Mouse (Mus musculus) intestine, embryonic 14.5 days (tissue): ENCODE results near the gene Tspan13. TPM values are rescaled to one million over a fixed set of nuclear protein-coding genes. Genes with fewer than 3 reads are reported as not detected.
A peak's percentile ranks its signal among the peaks of the same experiment; 100 is the strongest.

Source experiments
- ATAC-seq: fragments of 200-750 bp; cut with Nextera tagmentation; replicated peaks from 2 replicates; pipeline ENCODE4 v1.8.0; 2017; ENCODE audit warnings: low read depth, moderate number of reproducible peaks, moderate TSS enrichment, moderate library complexity; ENCODE audit not compliant: low FRiP score, low TSS enrichment
- DNase-seq: peaks from one replicate; pipeline ENCODE4 v3.0.0-alpha.2; 2018; ENCODE audit warnings: low spot score
- H3K27ac ChIP-seq: fragments of 300-500 bp; sonication (generic); 2 replicates; pipeline ENCODE4 v1.5.1; 2014; ENCODE audit warnings: low read depth, mild to moderate bottlenecking, control low read depth
- H3K27me3 ChIP-seq: fragments of 300-500 bp; sonication (generic); replicated peaks from 2 replicates; pipeline ENCODE4 v1.6.1; 2014; ENCODE audit warnings: low read length, control low read depth; ENCODE audit not compliant: control insufficient read depth, insufficient read depth
- H3K36me3 ChIP-seq: fragments of 300-500 bp; sonication (generic); 2 replicates; pipeline ENCODE4 v1.6.1; 2014; ENCODE audit warnings: low read length, control low read depth; ENCODE audit not compliant: control insufficient read depth, insufficient read depth
- H3K4me1 ChIP-seq: fragments of 300-500 bp; sonication (generic); replicated peaks from 2 replicates; pipeline ENCODE4 v1.6.1; 2014; ENCODE audit warnings: low read length, control low read depth, mixed read lengths; ENCODE audit not compliant: control insufficient read depth, insufficient read depth
- H3K4me2 ChIP-seq: fragments of 300-500 bp; sonication (generic); 2 replicates; pipeline ENCODE4 v1.6.1; 2014; ENCODE audit warnings: low read length
- H3K4me3 ChIP-seq: fragments of 300-500 bp; sonication (generic); 2 replicates; pipeline ENCODE4 v1.5.1; 2014; ENCODE audit warnings: low read depth, low read length, control low read depth, mixed read lengths
- H3K9ac ChIP-seq: fragments of 300-500 bp; sonication (generic); 2 replicates; pipeline ENCODE4 v1.6.1; 2014; ENCODE audit warnings: mild to moderate bottlenecking, low read length
- H3K9me3 ChIP-seq: fragments of 300-500 bp; sonication (generic); 2 replicates; pipeline ENCODE4 v1.6.1; 2016; ENCODE audit warnings: low read length, control low read depth; ENCODE audit not compliant: control insufficient read depth
- WGBS: fragments of 180-500 bp; shearing (Covaris S2); extraction: QIAGEN DNeasy Blood & Tissue Kit; methylation state at CpG from one replicate; pipeline ENCODE4 v1.1.7; 2014; 5-methylcytosine and 5-hydroxymethylcytosine counted together
- polyA plus RNA-seq: library from polyadenylated mRNA; unstranded; fragments of >200 nt; fragmentation: Nextera tagmentation; extraction: Ambion mirVana; gene quantifications from 2 replicates; pipeline ENCODE4 v1.2.1, GENCODE M21; 2014

Gene Tspan13
- polyA plus RNA-seq, 1 experiment from 2014 or later: 90.6 TPM

- H3K9me3 ChIP-seq: peaks cover 2% of the 10 kb centered on the region; the same call in 1 of the 2 replicates
- no peak overlapping the region for H3K9ac ChIP-seq
- ATAC-seq (no peak), DNase-seq (no peak)
- 78% methylated on average over 1 of the region's 1 CpGs for WGBS
- no peak overlapping the region for H3K4me2 ChIP-seq
- H3K27ac ChIP-seq: no peak overlapping the region
- H3K4me3 ChIP-seq: no peak overlapping the region
- H3K36me3 ChIP-seq: no peaks in the 10 kb centered on the region
- no peaks in the 10 kb centered on the region for H3K4me1 ChIP-seq
- H3K27me3 ChIP-seq: no peaks in the 10 kb centered on the region
Observed at GRCm38 (mm10) chr12:36065911-36066310, 23.6 kb upstream of the Tspan13 start.

GRCm38 (mm10) chr12:36057699-36058098 lies 15.4 kb upstream of the Tspan13 start:
- no peak overlapping the region for H3K9ac ChIP-seq
- no peaks in the 10 kb centered on the region for H3K4me1 ChIP-seq
- no peak for DNase-seq
- no peak overlapping the region for H3K4me2 ChIP-seq
- no peak overlapping the region for H3K27ac ChIP-seq
- H3K36me3 ChIP-seq: no peaks in the 10 kb centered on the region
- no peaks in the 10 kb centered on the region for H3K27me3 ChIP-seq
- 0 out of 2 replicates have a peak, but pooled peaks have one; percentile 32 for ATAC-seq
- H3K9me3 ChIP-seq: no peaks in the 10 kb centered on the region
- H3K4me3 ChIP-seq: no peak overlapping the region
- 52% methylated on average over 2 of the region's 2 CpGs for WGBS

- ATAC-seq: no peak
- no peak for DNase-seq
- Histone ChIP-seq H3K27ac (no peak overlapping the region), H3K9me3 (no peaks in the 10 kb centered on the region), H3K36me3 (no peaks in the 10 kb centered on the region), H3K4me3 (no peak overlapping the region), H3K4me2 (no peak overlapping the region), H3K27me3 (no peaks in the 10 kb centered on the region), H3K4me1 (no peaks in the 10 kb centered on the region), H3K9ac (no peak overlapping the region)
- WGBS: 79% methylated on average over 1 of the region's 1 CpGs
Observed at GRCm38 (mm10) chr12:36050276-36050675, 8.0 kb upstream of the Tspan13 start.

GRCm38 (mm10) chr12:36047593-36047992 lies 5.3 kb upstream of the Tspan13 start:
- no peaks in the 10 kb centered on the region for H3K9me3 ChIP-seq
- no peak for DNase-seq
- no peaks in the 10 kb centered on the region for H3K4me1 ChIP-seq
- H3K4me3 ChIP-seq: no peak overlapping the region
- no peak overlapping the region for H3K27ac ChIP-seq
- WGBS: 94% methylated on average over 2 of the region's 2 CpGs
- no peak overlapping the region for H3K9ac ChIP-seq
- H3K36me3 ChIP-seq: no peaks in the 10 kb centered on the region
- ATAC-seq: no peak
- H3K4me2 ChIP-seq: no peak overlapping the region
- no peaks in the 10 kb centered on the region for H3K27me3 ChIP-seq

GRCm38 (mm10) chr12:36046196-36046595 lies 3.9 kb upstream of the Tspan13 start:
- Histone ChIP-seq H3K27me3 (no peaks in the 10 kb centered on the region), H3K4me2 (no peak overlapping the region), H3K9ac (no peak overlapping the region), H3K36me3 (no peaks in the 10 kb centered on the region), H3K27ac (no peak overlapping the region), H3K9me3 (no peaks in the 10 kb centered on the region), H3K4me1 (0 out of 2 replicates have a peak, but pooled peaks cover 1% of the 10 kb centered on the region), H3K4me3 (no peak overlapping the region)
- WGBS: 23% methylated on average over 5 of the region's 5 CpGs
- ATAC-seq (no peak), DNase-seq (no peak)

GRCm38 (mm10) chr12:36044691-36045090 lies 2.4 kb upstream of the Tspan13 start:
- Histone ChIP-seq H3K27ac (no peak overlapping the region), H3K4me2 (no peak overlapping the region), H3K9me3 (no peaks in the 10 kb centered on the region), H3K36me3 (no peaks in the 10 kb centered on the region), H3K4me3 (no peak overlapping the region), H3K9ac (no peak overlapping the region), H3K27me3 (no peaks in the 10 kb centered on the region), H3K4me1 (0 out of 2 replicates have a peak, but pooled peaks cover 5% of the 10 kb centered on the region)
- ATAC-seq: no peak
- WGBS: 83% methylated on average over 2 of the region's 2 CpGs
- no peak for DNase-seq

GRCm38 (mm10) chr12:36041703-36042347 lies 475 bp downstream of the Tspan13 start:
- under 1% methylated on average over 40 of the region's 50 CpGs for WGBS

GRCm38 (mm10) chr12:36041281-36041589 lies 1.1 kb downstream of the Tspan13 start:
- Histone ChIP-seq H3K9me3 (no peaks in the 10 kb centered on the region), H3K4me2 (peak overlapping the region; percentile 93), H3K4me1 (0 out of 2 replicates have a peak, but pooled peaks cover 7% of the 10 kb centered on the region), H3K4me3 (peak overlapping the region; percentile 76), H3K27ac (no peak overlapping the region), H3K27me3 (no peaks in the 10 kb centered on the region), H3K36me3 (no peaks in the 10 kb centered on the region), H3K9ac (no peak overlapping the region)
- no peak for ATAC-seq
- DNase-seq: no peak
- 28% methylated on average over 4 of the region's 4 CpGs for WGBS

More at GRCm38 (mm10) chr12:36041703-36042347, 475 bp downstream of the Tspan13 start:
- ATAC-seq (peak; percentile 82), DNase-seq (peak; percentile 82)
- H3K36me3 ChIP-seq: no peaks in the 10 kb centered on the region
- H3K27ac ChIP-seq: peak overlapping the region; percentile 54
- peak overlapping the region; percentile 76 for H3K9ac ChIP-seq
- 0 out of 2 replicates have a peak, but pooled peaks cover 7% of the 10 kb centered on the region for H3K4me1 ChIP-seq
- peak overlapping the region; percentile 93 for H3K4me2 ChIP-seq
- H3K9me3 ChIP-seq: no peaks in the 10 kb centered on the region
- no peaks in the 10 kb centered on the region for H3K27me3 ChIP-seq
- H3K4me3 ChIP-seq: peak overlapping the region; percentile 76
